Mouse (Mus musculus) stomach, postnatal 0 days (tissue): ENCODE data around the gene Capn5.

ENCODE experiments used
- CTCF ChIP-seq: IDR thresholded peaks from 2 replicates; pipeline ENCODE4 v1.5.1; 2016; ENCODE audit warnings: antibody characterized with exemption, low read depth, mild to moderate bottlenecking, moderate library complexity
- EP300 ChIP-seq: optimal IDR thresholded peaks from 2 replicates; pipeline ENCODE3; 2016; ENCODE audit warnings: antibody characterized with exemption

DNA sequence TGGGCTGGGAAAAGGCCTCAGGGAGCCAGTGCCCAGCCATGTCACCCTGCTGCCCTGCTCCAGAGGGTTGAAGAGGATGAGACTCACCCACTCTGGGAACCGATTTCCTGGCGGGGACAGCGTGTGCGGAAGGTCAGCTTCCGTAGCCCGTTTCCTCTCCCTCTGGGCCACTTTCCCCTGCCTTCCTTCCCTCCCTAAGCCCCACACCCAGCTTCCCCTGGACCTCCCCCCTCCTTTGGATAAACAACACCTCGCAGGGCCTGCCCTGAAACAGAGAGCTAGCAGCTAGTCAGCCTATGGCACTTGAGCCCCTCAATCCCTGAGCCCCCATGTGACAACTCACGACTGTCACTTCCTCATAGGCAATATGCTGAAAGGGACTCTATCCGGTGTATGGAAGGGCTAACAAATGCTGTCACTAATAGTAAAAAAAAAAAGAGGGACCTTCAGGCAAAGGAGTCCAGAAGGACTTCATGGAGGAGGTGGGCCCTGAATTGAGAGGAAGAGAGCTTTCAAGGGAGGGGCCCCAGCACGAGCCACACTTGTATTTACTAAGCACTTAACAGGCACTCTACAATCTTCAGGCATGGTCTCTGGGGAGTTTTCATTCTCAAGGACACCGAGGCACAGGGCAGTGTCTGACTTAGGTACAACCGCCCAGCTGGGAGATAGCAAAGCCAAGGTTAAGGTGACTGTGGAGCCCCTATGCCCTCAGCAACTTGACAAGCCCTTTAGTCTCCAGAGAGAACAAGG is 93.4 kb downstream of the Capn5 start:
- TF ChIP-seq EP300 (no peak), CTCF (no peak)
